Mouse (Mus musculus): ENCODE measurements around the gene Gm14391. TPM values are rescaled to one million over a fixed set of nuclear protein-coding genes. Genes with fewer than 3 reads are reported as not detected.
A peak's percentile ranks its signal among the peaks of the same experiment; 100 is the strongest.
"Not testable (repeated sequence)": the region's sequence is repeated elsewhere in the genome, so short reads cannot be mapped to it uniquely, and the experiment has no call there.

The Gm14391 gene
- total RNA-seq (2021) = 10 to 100 TPM; 53.7 to 53.9 TPM
- long read RNA-seq, experiment 1, transcript Gm14391-202 (4 exons, 965 nt) = major isoform, 7 of 23 reads
- long read RNA-seq, experiment 1, transcript Gm14391-204 (5 exons, 1,854 nt) = minor isoform, 5 of 23 reads
- long read RNA-seq, experiment 1, partial matches to known transcripts = 0 of 23 reads
- long read RNA-seq, experiment 1, other reads (novel, unspliced or antisense) = 11 of 23 reads
- long read RNA-seq, experiment 2, transcript Gm14391-202 (4 exons, 965 nt) = major isoform, 12 of 18 reads
- long read RNA-seq, experiment 2, partial matches to known transcripts = 0 of 18 reads
- long read RNA-seq, experiment 2, other reads (novel, unspliced or antisense) = 4 of 18 reads

DNA sequence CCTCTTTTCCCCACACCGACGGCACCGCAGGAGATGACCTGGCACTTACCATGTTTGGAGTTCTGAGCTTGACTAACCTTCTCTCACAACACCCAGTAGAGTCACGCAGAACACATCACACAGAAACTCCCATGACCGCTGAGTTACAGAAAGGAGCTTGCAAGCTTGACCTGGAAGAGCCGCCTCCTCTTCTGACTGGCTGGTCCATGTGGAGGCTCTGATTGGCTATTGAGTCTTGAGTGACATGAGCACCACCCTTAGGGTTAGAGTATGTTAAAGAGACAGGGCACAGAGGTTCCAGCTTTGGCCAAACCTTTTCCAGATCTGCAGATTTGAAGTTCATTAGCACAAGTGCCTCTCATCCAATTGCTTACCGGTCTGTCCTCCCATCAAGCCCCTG, at the start of gene Gm14391:
Gene Gm14391 (minus strand): TSS at position 186 of the 400 bp plus-strand sequence.
- DNase-seq; intact Hi-C loops (cut with DNase I): not testable (repeated sequence)

DNA sequence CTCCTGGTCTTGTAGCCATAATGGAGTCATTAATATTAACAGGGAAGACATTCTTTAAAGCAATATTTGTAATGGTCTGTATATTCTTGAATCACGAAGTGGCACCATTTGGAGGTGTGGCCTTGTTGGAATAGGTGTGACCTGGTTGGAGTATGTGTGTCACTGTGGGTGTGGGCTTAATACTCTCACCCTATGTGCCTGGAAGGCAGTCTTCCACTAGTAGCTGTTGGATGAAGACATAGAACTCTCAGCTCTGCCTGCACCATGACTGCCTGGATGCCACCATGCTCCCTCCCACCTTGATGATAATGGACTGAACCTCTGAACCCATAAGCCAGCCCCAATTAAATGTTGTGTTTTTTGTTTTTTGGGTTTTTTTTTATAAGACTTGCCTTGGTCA, 27.7 kb downstream of the Gm14391 start:
- DNase-seq; intact Hi-C loops (cut with DNase I): not testable (repeated sequence)

DNA sequence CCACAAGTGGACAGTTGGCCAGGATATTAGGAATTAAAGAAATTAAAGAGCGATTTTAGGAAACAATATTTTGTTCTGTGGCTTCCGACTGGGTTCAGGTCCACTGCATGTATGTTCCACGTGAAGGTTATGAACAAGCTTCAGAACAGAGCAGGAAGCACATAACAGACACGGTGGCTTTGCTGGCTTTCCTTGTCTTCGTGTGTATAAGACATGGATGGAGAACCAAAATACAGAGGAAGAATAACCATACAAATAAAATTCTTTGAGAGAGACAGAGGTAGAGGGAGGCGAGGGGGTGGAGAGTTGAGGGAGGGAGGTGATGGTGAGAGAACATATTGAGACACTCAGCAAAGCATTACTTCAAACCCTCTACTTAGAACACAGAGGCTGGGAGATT, 30.4 kb downstream of the Gm14391 start:
- DNase-seq = no peak
- intact Hi-C loops (cut with DNase I) = no loop called here

DNA sequence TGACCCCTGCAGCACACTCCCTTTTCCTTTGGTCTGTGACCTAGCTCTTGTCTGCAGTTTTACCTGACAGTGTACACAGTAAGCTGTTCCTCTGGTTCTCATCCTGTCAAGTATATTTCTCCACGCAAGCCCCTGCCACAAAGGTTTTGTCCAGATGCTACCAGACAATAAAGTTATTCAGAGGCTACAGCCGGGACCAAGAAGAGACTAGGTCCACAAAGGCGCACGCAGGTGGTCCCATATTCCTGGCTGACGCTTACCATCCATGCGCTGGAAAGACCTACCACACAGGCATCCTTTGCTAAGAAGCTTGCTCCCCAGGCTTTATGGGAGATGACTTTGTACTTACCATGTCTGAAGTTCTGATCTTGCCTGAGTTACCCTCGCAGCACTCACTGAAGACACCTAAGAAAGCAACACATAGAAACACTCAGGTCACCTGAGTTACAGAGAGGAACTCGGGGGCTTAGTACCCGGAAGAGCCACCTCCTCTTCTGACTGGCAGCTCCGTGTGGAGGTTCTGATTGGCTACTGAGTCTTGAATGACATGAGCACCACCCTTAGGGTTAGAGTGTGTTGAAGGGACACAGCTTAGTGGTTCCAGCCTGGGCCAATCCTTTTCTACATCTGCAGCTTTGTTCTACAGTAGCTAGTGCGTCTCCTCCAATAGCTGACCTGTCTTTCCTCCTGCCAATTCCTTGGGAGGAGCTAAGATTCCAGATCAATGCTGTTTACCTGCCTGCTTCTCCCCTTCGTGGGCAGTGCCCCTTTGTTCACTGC, 31.1 kb downstream of the Gm14391 start, which contains the start of gene Gm14443:
Gene Gm14443 (minus strand): TSS at position 471 of the 780 bp plus-strand sequence.
- intact Hi-C loops (cut with DNase I); DNase-seq: not testable (repeated sequence)

DNA sequence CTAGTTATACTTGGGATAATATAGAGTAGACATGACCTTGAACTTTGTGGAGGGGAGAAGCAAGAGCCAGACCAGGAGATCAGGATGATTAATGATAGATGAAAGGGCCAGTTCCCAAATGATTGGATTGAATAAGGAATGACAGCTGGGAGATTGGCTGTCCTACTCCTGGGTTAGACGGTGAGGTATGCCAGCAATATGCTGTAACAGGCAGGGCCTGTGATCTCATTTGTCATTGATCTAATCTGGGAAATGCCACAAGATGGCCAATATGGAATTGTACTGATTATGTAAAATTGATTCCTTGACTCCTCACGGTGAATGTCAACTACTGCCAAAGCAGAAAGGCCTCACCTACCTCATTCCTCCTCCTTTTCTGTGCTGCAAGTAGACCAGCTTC, 32.7 kb downstream of the Gm14391 start:
- DNase-seq; intact Hi-C loops (cut with DNase I): not testable (repeated sequence)

DNA sequence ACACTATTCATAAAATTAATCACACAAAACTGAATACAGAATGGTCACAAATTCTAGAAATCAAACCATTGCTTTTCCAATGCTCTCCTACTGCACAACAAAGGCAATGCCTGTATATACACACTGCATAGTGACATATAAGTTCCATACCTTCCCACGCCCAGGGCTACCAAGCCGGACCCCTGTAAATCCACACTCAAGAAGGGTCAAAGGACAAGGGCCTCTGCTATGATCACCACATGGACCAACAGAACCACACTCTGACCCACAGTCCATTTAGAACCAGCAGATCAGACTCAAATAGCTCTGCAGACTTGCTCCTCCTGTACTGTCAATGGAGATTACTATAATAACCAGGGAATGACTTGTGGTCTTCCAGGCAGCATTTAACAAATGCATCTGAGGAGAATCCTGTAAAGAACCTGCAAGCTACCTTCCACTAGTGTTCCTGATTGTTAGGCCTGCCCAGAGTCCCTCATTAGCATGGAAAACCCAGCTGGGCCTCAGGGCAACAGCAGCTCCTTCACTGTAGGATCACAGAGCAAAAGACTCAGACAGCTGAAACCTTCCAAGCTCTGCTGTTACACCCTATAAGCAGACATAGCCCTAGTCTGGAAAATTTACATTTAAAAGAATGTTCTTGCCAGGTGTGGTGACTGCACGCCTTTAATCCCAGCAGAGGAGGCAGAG, 33.7 kb downstream of the Gm14391 start:
- intact Hi-C loops (cut with DNase I); DNase-seq: not testable (repeated sequence)

DNA sequence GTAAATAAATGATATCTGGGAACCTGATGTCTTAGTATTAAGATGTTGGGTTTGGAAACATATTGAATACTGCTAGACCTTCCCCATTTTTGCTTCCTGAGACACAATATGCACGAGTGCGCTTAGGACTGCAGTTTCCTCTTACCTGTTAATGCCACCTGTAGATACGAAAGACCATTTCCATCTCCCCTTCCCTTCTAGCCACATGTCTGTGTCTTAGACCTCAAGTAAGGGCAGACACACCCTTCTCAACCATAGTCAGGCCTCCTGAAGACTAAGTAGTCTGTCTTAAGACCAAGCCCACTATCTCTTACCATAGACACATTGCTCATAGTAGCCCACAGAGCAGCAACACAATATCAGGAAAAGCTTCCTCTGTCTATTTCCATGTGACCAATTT, 34.6 kb downstream of the Gm14391 start:
- intact Hi-C loops (cut with DNase I) = no loop called here

DNA sequence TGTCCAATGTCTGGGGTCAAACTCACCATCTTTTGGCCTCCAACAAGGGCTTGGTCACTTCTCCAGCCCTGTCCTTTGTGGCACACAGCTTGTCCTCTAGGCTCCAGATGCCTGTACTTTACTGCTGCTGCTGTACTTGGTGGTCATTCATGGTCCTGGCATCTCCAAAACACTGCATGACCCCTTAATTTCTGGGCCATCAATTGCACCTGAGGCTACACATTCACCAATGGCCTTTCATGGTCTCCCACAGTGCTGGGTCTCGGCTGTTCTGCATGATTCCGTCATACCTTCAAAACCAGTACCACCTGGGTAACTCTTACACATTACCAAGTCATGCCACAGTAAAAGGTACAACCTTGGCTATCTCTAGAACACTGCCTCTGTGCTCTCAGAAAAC, 39.8 kb downstream of the Gm14391 start:
- intact Hi-C loops (cut with DNase I); DNase-seq: not testable (repeated sequence)

More for the DNA sequence above, 34.6 kb downstream of the Gm14391 start:
- no peak for DNase-seq

DNA sequence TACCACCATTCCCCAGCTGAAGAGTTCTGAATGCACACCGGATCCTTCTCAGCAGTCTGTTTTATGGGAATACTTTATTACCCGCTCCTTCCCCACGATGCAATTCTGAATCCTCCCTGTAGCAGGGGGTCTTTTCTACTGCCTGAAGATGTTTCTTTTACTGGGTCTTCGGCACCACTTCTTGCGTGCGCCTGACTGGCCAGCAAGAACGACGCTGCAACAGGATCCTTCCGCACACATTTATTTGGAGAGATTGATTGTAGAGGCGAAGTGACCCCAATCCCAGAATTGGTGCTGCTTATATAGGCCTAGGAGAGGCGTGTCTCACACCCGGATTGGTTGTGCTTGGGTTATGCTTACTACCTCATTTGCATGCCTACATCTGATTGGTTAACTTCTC, 41.6 kb downstream of the Gm14391 start:
- DNase-seq; intact Hi-C loops (cut with DNase I): not testable (repeated sequence)

DNA sequence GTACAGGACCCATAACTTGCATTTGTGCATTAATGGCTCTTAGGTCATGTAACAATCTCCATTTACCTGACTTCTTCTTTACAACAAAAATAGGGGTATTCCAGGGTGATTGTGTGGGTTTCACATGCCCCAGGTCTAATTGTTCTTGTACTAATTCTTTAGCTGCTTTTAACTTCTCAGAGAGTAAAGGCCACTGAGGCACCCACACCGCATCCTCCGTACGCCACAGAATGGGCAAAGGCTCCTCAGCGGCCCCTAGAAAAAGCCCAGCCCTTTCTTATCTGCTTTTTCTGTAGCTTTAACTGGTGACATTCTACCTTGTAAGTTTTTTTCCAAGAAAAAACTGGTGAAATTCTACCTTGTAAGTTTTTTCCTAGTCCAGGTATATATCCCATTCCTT, 45.3 kb downstream of the Gm14391 start:
- DNase-seq; intact Hi-C loops (cut with DNase I): not testable (repeated sequence)

DNA sequence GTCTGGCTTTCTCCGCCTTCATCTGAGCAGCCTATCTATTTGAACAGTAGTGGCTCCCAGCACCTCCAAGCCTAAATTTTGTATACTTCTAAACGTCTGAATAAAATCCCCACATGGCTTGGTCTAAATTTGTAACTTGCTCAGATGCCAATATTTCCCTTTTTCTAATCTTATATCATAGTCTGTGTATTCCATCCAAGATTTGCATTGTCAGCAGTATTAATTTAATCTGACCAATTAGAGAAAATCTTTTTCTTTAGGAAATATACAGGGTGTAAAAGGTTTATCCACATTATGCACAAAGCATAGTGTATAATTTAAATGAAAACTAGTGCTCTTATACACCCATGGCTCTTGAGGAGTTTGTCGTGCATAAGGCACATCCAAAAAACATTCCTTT, 48.1 kb downstream of the Gm14391 start:
- intact Hi-C loops (cut with DNase I) = no loop called here
- DNase-seq = no peak

DNA sequence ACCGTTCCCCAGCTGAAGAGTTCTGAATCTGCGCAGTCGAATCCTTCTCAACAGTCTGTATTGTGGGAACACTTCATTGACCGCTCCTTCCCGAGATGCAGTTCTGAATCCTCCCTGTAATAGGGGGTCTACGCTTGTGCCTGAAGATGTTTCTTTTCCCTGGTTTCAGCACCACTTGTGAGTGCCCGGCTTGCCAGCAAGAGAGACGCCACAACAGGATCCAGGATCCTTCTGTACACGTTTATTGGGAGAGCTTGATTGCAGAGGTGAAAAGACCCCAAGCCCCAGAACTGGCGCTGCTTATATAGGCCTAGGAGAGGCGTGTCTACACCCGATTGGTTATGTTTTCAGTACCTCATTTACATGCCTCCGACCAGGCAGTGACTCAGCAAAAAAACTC, 50.0 kb downstream of the Gm14391 start:
- DNase-seq = no peak
- intact Hi-C loops (cut with DNase I) = no loop called here

DNA sequence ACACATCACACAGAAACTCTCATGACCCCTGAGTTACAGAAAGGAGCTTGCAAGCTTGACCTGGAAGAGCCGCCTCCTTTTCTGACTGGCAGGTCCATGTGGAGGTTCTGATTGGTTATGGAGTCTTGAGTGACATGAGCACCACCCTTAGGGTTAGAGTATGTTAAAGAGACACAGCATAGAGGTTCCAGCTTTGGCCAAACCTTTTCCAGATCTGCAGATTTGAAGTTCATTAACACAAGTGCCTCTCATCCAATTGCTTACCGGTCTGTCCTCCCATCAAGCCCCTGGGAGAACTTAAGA, 64.8 kb downstream of the Gm14391 start, which contains the start of gene Gm14399:
Gene Gm14399 (minus strand): TSS at position 20 of the 303 bp plus-strand sequence.
- DNase-seq; intact Hi-C loops (cut with DNase I): not testable (repeated sequence)

DNA sequence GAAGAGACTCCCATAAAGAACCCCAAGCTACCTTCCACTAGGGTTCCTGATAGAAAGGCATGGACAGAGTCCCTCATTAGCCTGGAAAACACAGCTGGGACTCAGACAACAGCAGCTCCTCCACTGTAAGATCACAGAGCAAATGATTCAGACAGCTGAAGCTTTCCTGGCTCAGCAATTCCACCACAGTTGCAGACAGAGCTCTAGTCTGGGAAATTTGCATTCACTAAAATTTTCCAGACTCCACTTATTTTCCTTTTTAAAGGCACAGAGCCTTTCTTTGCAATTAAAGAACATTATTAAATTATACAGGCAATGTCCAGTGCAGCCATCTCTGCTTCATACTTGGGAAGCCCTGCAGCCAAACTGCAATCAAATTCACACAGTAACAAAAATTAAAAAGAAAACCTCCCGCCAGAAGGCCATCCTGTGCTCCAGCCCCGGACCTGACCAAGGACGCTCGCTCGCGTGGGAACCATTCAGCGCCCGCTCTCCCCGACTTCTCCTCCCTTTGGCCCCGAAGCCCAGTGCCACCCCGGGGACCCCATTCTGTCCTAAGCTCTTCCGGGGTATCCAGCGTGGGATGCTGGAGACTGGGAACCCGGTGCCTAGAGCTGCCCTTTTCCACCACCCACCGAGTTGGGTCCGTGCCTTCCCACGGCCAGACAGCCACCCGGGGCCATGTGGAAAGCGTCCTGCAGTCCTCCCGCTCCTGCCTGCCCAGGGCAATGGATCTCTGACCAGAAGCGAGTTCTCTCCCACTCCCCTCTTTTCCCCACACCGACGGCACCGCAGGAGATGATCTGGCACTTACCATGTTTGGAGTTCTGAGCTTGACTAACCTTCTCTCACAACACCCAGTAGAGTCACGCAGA, 65.4 kb downstream of the Gm14391 start:
- intact Hi-C loops (cut with DNase I) = not testable (repeated sequence)
- DNase-seq = peak; percentile 16 to 23

Other genes starting within 250 kb of the Gm14391 start
- 1 to 10 TPM in 1 of 2 experiments, under 1 TPM in 1; 0.80 to 1.3 TPM for gene Gm14444, start 196.7 kb downstream of the Gm14391 start, total RNA-seq (2021)
- gene Gm14393, start 139.1 kb downstream of the Gm14391 start, total RNA-seq (2021) = 1 to 10 TPM in 1 of 2 experiments, under 1 TPM in 1; 0.71 to 1.6 TPM
- 10 to 100 TPM in 1 of 2 experiments, 1 to 10 TPM in 1; 9.4 to 10.6 TPM for gene Gm14399, start 64.9 kb downstream of the Gm14391 start, total RNA-seq (2021)
- gene Gm14443, start 31.0 kb downstream of the Gm14391 start, total RNA-seq (2021) = under 1 TPM; 0.41 to 0.81 TPM
- 1 to 10 TPM in 1 of 2 experiments, under 1 TPM in 1; 0.32 to 1.0 TPM for gene Gm14440, start 68.2 kb upstream of the Gm14391 start, total RNA-seq (2021)
- gene Gm4631, start 131.3 kb upstream of the Gm14391 start, total RNA-seq (2021) = 10 to 100 TPM; 35.1 to 35.2 TPM
- 10 to 100 TPM; 25.2 to 27.6 TPM for gene Zfp968, start 165.5 kb upstream of the Gm14391 start, total RNA-seq (2021)
- 1 to 10 TPM; 1.8 to 2.4 TPM for gene Gm4724, start 228.9 kb upstream of the Gm14391 start, total RNA-seq (2021)

All from heart, postnatal 14 days (tissue).